Mouse (Mus musculus) heart, embryonic 10.5 days (tissue): ENCODE results near the gene Dscam. TPM values are rescaled to one million over a fixed set of nuclear protein-coding genes. Genes with fewer than 3 reads are reported as not detected.

ENCODE experiments used
- DNase-seq: peaks from one replicate; pipeline ENCODE4 v3.0.0-alpha.2; 2017; ENCODE audit warnings: low spot score
- H3K27ac ChIP-seq: fragments of 300-500 bp; sonication (generic); 2 replicates; pipeline ENCODE4 v1.5.1; 2016; ENCODE audit warnings: mild to moderate bottlenecking
- H3K27me3 ChIP-seq: fragments of 300-500 bp; sonication (generic); 2 replicates; pipeline ENCODE4 v1.6.1; 2016; ENCODE audit warnings: mild to moderate bottlenecking; ENCODE audit not compliant: poor library complexity, insufficient read depth, severe bottlenecking
- H3K36me3 ChIP-seq: fragments of 300-500 bp; sonication (generic); 2 replicates; pipeline ENCODE4 v1.6.1; 2016; ENCODE audit warnings: mild to moderate bottlenecking, moderate library complexity
- H3K4me1 ChIP-seq: fragments of 300-500 bp; sonication (generic); 2 replicates; pipeline ENCODE4 v1.6.1; 2016; ENCODE audit warnings: mild to moderate bottlenecking
- H3K4me3 ChIP-seq: fragments of 300-500 bp; sonication (generic); 2 replicates; pipeline ENCODE4 v1.5.1; 2016; ENCODE audit warnings: mild to moderate bottlenecking, moderate library complexity
- H3K9me3 ChIP-seq: fragments of 300-500 bp; sonication (generic); 2 replicates; pipeline ENCODE4 v1.6.1; 2016; ENCODE audit warnings: mild to moderate bottlenecking, moderate library complexity
- WGBS: fragments of 180-500 bp; shearing (Covaris S2); methylation state at CpG from one replicate; pipeline ENCODE4 v1.1.7; 2016; 5-methylcytosine and 5-hydroxymethylcytosine counted together
- polyA plus RNA-seq: library from polyadenylated mRNA; unstranded; fragments of >200 nt; fragmentation: Nextera tagmentation; extraction: Ambion mirVana; gene quantifications from 2 replicates; pipeline ENCODE4 v1.2.1, GENCODE M21; 2016

Dscam gene
- polyA plus RNA-seq, 1 experiment from 2014 or later, result 0.20 TPM

DNA sequence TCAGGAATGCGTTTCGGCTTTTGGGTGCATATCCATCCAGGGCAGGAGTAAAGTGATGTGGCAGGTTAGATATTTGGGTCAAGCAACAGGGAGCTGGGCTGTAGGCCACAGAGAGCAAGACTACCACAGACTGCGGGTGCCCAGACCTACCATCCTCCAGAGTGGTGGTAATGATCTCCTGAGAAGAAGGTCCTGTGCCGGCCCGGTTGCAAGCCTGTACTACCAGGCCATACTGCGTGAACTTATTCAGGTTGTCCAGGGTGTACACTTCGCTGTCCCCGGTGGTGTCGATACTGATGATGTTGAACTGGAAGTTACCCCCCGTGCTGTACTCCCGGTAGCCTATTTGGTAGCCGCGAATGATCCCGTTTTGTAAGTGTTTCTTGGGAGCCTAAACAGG is 485.5 kb downstream of the Dscam start:
- WGBS, result 86% methylated on average over 14 of the region's 14 CpGs
- Histone ChIP-seq H3K4me3 (no peak overlapping the region), H3K4me1 (no peaks in the 10 kb centered on the region), H3K9me3 (no peaks in the 10 kb centered on the region), H3K36me3 (no peaks in the 10 kb centered on the region), H3K27ac (no peak overlapping the region), H3K27me3 (no peaks in the 10 kb centered on the region)
- DNase-seq, result no peak

DNA sequence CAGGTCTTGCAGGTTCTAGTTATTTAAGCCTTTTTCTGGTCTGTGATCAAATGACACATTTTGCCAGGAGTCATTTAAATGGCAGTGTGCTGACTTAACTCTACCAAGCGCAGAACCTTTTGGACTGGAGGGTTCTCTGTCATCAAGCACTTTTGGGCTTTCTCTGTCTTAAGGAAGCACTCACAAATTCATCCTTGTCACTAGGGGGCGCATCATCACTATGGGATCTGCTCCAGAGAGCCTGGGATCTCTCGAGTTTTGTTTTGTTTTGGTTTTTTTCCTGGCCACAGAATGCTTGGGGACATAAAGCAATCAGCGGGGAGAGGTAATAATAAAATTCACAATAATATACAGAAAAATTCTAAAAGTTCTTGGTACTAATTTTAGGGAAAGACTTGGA is 486.0 kb downstream of the Dscam start:
- WGBS, result 21% methylated on average over 4 of the region's 4 CpGs
- Histone ChIP-seq H3K4me1 (no peaks in the 10 kb centered on the region), H3K9me3 (no peaks in the 10 kb centered on the region), H3K27ac (no peak overlapping the region), H3K27me3 (no peaks in the 10 kb centered on the region), H3K4me3 (no peak overlapping the region), H3K36me3 (no peaks in the 10 kb centered on the region)
- DNase-seq, result peak; percentile 74

DNA sequence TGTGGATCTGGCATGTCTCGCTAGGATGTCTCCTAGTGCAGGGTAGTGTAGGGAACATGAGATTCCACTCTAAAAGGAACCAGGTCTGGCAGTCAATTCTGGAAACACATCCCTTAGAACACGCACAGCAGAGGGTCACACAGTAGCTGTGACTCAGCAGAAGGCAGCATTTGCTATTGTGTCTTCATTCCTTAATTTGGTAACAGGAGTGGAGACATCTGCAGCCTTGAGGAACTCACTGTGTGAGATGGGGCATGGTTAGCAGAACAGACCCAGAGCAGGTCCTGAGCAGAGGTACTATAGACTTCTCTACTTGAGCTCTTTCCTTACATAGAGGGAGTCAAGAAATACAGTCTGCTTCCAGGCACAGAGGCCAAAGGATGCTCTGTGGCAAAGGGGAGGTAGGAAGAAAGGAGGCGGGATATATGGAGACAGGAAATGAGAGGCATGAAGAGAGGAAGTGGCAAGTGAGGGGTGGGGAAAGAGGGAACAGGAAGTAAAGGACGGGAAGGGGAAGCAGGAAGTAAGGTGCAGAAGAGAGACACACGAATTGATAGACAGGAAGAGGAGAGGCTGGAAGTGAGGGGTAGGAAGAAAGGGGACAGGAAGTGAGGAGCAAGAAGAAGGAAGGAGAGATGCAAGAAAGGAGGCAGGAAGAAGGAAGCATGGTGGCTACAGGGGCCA is 488.1 kb downstream of the Dscam start:
- no peaks in the 10 kb centered on the region for H3K36me3 ChIP-seq
- DNase-seq, result peak; percentile 61
- H3K4me1 ChIP-seq, result no peaks in the 10 kb centered on the region
- no peaks in the 10 kb centered on the region for H3K9me3 ChIP-seq
- WGBS, result 67% methylated on average over 5 of the region's 5 CpGs
- H3K27me3 ChIP-seq, result no peaks in the 10 kb centered on the region
- no peak overlapping the region for H3K27ac ChIP-seq
- H3K4me3 ChIP-seq, result no peak overlapping the region

DNA sequence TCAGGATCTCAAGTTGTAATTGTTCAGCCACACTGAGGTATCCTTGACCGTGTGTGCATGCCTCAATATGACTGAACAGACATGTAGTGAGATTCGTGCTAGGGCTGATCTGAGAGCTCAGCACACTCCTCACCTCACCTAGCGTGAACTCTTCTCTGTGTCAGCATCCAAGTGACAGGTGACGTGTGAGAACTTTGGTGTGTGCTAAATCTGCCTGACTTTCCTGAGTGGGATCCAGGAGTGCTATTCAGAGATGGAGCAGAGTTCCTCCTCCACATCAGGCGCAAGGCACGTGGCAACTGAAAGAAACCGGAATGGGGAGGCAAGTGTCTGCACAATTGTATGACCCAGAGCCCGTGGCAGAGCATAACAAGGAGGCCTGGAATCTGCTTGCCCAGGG is 490.6 kb downstream of the Dscam start:
- Histone ChIP-seq H3K36me3 (no peaks in the 10 kb centered on the region), H3K27me3 (no peaks in the 10 kb centered on the region), H3K27ac (no peak overlapping the region), H3K4me1 (no peaks in the 10 kb centered on the region), H3K4me3 (no peak overlapping the region), H3K9me3 (no peaks in the 10 kb centered on the region)
- 78% methylated on average over 8 of the region's 8 CpGs for WGBS
- peak; percentile 64 for DNase-seq

DNA sequence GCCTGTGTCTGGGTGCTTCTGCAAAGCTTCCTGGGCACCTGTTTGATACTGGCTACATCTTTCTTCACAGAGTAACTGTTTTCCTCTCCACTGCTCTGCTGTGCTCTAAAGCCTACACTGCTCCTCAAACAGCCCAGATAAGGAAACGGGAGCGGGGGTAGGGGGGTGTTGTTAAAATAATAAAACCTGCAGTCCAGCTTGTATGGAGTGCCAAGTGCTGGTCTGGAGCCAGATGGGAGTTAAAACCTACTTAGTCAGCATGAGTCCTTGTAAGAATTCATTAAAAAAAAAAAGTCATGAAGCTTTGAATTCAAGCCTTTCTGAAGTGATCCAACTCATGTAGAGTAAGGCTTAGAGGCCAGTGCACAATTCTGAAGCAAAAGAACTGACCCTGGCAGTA is 493.1 kb downstream of the Dscam start:
- Histone ChIP-seq H3K36me3 (no peaks in the 10 kb centered on the region), H3K27ac (no peak overlapping the region), H3K27me3 (peaks cover 8% of the 10 kb centered on the region; the same call in 1 of the 2 replicates), H3K9me3 (no peaks in the 10 kb centered on the region), H3K4me1 (no peaks in the 10 kb centered on the region), H3K4me3 (no peak overlapping the region)
- no peak for DNase-seq
- 46% methylated on average over 2 of the region's 2 CpGs for WGBS

DNA sequence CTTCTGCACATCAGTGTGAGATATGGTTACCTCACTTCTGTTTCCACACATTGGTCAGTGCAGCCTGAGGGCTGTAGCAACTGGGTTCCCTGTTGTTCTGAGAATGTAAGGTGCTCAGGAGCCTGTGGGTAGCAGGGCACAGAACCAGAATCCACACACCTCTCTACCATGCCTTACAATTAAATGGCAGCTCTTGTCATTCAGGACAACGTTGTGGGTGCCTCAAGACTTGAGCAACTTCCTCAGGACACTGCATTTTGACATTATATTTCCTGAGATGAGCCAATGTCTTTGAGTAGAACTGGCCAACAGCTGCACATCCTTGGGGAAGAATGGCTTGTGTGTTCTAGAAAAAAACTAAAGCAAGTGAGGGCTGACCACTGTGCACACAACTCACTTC is 493.9 kb downstream of the Dscam start:
- Histone ChIP-seq H3K36me3 (no peaks in the 10 kb centered on the region), H3K27ac (no peak overlapping the region), H3K27me3 (peaks cover 8% of the 10 kb centered on the region; the same call in 1 of the 2 replicates), H3K4me3 (no peak overlapping the region), H3K9me3 (no peaks in the 10 kb centered on the region), H3K4me1 (no peaks in the 10 kb centered on the region)
- 70% methylated on average over 1 of the region's 1 CpGs for WGBS
- DNase-seq, result no peak

DNA sequence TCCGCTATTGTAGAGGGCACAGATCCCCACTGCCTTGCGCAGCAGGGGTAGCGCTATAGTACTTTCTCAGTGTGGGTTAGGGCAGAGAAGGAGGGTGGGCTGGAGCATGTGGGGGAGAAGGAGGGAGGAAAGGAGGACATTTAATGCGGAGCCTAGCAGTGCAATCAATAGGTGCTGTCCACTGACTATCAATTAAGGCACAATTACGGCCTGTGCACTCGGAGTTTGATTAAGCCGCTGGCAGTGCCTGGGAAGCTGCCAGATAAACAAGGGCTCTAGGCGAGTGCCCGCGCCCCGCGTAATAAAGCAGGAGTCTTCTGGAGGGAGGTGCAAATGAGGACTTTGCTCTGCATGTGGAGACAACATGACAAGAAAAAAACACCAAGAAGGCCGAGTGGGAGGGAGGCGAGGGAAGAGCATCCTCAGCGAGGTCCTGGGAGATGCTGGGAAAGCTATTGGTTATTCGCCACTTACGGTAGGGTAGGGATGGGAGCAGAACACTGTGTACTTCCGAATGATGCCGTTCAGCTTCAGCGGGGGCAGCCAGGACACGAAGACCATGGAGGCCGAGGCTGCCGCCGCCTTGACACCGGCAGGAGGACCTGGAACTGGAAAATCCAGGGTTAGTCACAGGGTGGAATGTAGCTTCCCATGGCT is 497.2 kb downstream of the Dscam start:
- peak; percentile 66 for DNase-seq
- Histone ChIP-seq H3K9me3 (no peaks in the 10 kb centered on the region), H3K27me3 (peaks cover 8% of the 10 kb centered on the region; the same call in 1 of the 2 replicates), H3K27ac (no peak overlapping the region; the same call in 1 of the 2 replicates), H3K36me3 (no peaks in the 10 kb centered on the region), H3K4me3 (no peak overlapping the region), H3K4me1 (no peaks in the 10 kb centered on the region)
- 71% methylated on average over 25 of the region's 25 CpGs for WGBS

DNA sequence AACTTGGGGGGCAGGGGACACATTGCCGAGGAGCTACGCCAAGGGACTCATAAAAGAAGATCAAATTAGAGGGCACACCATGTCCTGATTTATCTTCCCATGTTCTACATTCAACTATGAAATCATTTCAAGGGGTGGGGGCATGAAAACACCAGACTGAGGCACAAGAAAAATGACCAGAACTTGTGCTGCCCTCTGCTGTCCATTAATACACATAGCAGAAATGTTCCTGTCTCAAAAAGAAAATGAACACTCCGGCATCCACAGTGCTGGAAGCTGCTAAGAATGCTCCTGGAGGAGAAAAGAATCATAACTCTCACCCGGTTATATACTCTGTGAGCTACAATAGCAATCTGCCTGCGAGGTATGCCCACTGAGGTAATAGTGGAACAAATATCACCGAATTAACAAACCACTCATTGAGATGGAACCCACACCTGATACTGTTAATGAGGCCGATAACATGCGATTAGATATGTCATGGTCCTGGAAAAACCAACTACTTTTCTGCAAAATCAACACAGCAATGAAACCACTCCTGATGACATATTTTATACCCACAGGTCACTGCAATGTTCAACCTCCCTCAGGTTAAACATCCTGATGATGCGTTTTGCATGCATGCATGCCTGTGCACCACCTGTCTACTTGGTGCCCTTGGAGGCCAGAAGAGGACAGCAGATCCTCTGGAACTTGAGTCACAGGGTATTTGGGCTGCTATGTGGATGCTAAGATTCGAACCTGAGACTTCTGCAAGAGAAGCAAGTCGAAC is 498.8 kb downstream of the Dscam start:
- Histone ChIP-seq H3K9me3 (no peaks in the 10 kb centered on the region), H3K4me1 (no peaks in the 10 kb centered on the region), H3K27ac (no peak overlapping the region), H3K4me3 (no peak overlapping the region), H3K27me3 (peaks cover 8% of the 10 kb centered on the region; the same call in 1 of the 2 replicates), H3K36me3 (no peaks in the 10 kb centered on the region)
- peak; percentile 53 for DNase-seq
- WGBS, result 62% methylated on average over 11 of the region's 11 CpGs

DNA sequence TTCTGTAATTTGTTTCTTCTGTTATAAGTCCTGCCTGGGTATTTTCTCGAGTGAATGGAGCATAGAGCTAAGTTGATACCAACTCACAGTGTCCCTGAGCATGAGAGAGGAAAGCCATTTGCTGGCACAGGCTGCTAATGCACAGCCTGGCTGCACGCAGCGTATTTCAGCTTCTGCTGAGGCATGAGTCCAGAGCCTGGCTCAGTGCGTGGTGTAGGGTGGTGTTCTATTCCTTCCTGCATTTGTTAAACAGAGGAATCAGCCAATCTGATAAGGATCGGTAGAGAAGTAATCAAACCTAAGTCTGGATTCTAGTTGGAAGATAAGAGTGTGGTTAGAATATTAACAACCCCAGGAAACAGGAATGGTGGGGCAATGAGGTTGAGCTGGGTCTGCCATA is 500.8 kb downstream of the Dscam start:
- DNase-seq, result no peak
- H3K9me3 ChIP-seq, result no peaks in the 10 kb centered on the region
- H3K4me1 ChIP-seq, result no peaks in the 10 kb centered on the region
- no peak overlapping the region for H3K27ac ChIP-seq
- H3K27me3 ChIP-seq, result peaks cover 8% of the 10 kb centered on the region; the same call in 1 of the 2 replicates
- WGBS, result 72% methylated on average over 5 of the region's 5 CpGs
- no peak overlapping the region for H3K4me3 ChIP-seq
- no peaks in the 10 kb centered on the region for H3K36me3 ChIP-seq

DNA sequence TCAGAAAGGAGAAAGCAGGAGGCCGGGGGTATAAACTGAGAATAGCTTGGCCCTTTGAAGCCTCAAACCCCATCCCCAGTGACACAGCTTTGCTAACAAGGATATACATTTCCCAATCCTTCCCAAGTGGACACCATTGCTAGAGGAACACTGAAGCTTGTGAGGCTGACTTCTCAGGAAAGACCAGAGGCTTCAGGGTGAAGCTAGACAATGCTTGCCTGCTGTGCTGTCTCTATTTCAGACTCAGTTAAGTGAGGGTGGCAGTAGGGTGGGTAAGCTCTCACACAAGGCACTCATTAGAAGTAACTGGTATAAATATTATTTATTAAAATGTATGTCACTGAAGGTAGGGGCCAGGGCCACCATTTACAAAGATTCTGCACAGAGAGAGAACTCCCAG is 502.1 kb downstream of the Dscam start:
- no peak overlapping the region for H3K4me3 ChIP-seq
- peaks cover 5% of the 10 kb centered on the region; the same call in 1 of the 2 replicates for H3K27me3 ChIP-seq
- H3K36me3 ChIP-seq, result no peaks in the 10 kb centered on the region
- DNase-seq, result no peak
- no peaks in the 10 kb centered on the region for H3K9me3 ChIP-seq
- H3K27ac ChIP-seq, result no peak overlapping the region
- 47% methylated on average over 1 of the region's 1 CpGs for WGBS
- H3K4me1 ChIP-seq, result no peaks in the 10 kb centered on the region

DNA sequence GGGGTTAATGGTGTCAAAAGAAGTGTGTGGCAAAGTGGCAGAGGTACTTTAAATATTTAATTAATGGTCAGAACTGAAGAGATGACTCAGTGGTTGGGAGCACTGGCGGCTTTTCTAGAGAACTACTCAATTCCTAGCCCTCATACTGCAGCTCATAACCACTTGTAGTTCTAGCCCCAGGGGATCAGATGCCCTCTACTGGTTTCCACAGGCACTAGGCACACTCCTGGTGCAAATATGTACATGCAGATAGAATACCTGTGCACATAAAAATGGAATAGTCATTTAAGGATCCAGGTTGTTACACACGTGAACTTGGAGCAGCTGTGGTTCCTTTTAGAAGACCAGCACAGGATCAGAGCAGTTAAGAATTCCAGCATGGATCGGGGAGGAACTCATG is 509.5 kb downstream of the Dscam start:
- H3K9me3 ChIP-seq, result no peaks in the 10 kb centered on the region
- no peak overlapping the region for H3K27ac ChIP-seq
- no peak overlapping the region for H3K4me3 ChIP-seq
- no peaks in the 10 kb centered on the region for H3K27me3 ChIP-seq
- no peak for DNase-seq
- 78% methylated on average over 3 of the region's 3 CpGs for WGBS
- H3K4me1 ChIP-seq, result no peaks in the 10 kb centered on the region
- no peaks in the 10 kb centered on the region for H3K36me3 ChIP-seq

DNA sequence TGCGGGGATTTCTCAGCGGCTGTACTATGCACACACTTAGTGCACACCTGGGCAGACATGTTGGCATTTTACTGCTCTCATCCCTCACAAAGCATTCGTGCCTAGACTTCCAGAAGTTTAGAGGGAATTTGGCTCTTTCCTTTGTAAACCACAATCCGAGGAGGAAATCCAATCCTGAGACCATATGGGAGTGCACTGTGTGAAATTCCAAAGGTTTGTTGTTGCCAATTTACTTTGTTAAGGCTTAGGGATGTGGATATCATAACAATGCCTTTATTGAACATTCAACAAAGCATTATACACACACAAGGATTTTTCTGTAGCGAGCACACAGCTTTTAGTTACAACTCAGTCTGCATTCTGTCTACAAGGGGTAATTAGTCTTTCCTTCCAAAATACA is 511.3 kb downstream of the Dscam start:
- DNase-seq, result no peak
- no peaks in the 10 kb centered on the region for H3K4me1 ChIP-seq
- 72% methylated on average over 5 of the region's 5 CpGs for WGBS
- no peak overlapping the region for H3K27ac ChIP-seq
- no peaks in the 10 kb centered on the region for H3K36me3 ChIP-seq
- H3K27me3 ChIP-seq, result no peaks in the 10 kb centered on the region
- H3K4me3 ChIP-seq, result no peak overlapping the region
- no peaks in the 10 kb centered on the region for H3K9me3 ChIP-seq

DNA sequence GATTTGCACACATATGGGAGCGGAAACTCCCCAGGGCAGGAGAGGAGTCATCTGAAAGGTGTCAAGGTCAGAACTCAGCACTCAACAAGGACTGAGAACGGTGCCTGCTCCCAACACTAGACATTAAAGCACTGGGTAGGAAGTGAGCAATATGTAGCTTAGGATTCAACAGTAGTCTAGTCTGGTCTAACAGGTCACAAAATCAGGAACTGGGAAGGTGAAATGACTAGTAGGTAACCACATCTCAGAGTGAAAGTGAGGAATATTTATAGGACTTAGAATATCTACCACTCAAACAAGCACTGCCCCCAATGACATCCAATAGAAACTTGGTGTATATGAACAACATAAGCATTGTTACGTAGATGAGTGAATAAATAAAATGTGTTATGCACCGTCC is 515.0 kb downstream of the Dscam start:
- Histone ChIP-seq H3K9me3 (no peaks in the 10 kb centered on the region), H3K27me3 (no peaks in the 10 kb centered on the region), H3K4me1 (no peaks in the 10 kb centered on the region), H3K36me3 (no peaks in the 10 kb centered on the region), H3K27ac (no peak overlapping the region), H3K4me3 (no peak overlapping the region)
- DNase-seq, result no peak
- WGBS, result 78% methylated on average over 4 of the region's 4 CpGs
